Mouse (Mus musculus): ENCODE data around the gene Tnfsf12.

The Tnfsf12 gene

GRCm38 (mm10) chr11:69681314-69682208 lies 14.1 kb downstream of the Tnfsf12 start, which contains the start of gene Senp3:
Senp3 (minus strand) TSS chr11:69682084.
- in situ Hi-C loops (cut with MboI, MseI): no loop called here

GRCm38 (mm10) chr11:69680136-69680855 lies 15.4 kb downstream of the Tnfsf12 start:
- in situ Hi-C loops (cut with MboI, MseI): no loop called here

DNA sequence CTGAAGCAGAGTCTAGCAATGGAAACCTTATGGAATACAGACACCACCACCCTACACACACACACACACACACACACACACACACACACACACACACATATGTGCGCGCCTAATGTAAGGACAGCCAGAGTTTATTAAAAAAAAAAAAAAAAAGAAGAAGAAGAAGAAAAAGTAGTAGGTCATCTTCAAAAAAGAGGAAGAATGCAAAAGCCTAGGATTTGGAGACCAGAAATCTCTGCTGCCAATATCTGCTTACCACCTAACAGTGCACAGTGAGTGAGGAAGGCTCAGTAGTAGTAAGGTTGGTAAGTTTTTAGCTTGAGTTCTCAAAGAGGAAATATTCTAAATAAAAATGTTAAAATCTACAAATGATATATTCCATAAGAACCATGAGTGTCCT lies 16.5 kb downstream of the Tnfsf12 start:
- in situ Hi-C loops (cut with MboI, MseI): no loop called here

GRCm38 (mm10) chr11:69672211-69672706 lies 23.4 kb downstream of the Tnfsf12 start, which contains the start of gene Eif4a1:
Eif4a1 (minus strand) TSS chr11:69672423.
- in situ Hi-C loops (cut with MboI, MseI): loop anchor here in 1 of 2 experiments (5.0 kb wide), 1 partner anchor 570 kb away; no protein-coding TSS in a partner anchor

GRCm38 (mm10) chr11:69671726-69672124 lies 23.9 kb downstream of the Tnfsf12 start:
- in situ Hi-C loops (cut with MboI, MseI): loop anchor here in 1 of 2 experiments (5.0 kb wide), 1 partner anchor 569 kb away; no protein-coding TSS in a partner anchor

DNA sequence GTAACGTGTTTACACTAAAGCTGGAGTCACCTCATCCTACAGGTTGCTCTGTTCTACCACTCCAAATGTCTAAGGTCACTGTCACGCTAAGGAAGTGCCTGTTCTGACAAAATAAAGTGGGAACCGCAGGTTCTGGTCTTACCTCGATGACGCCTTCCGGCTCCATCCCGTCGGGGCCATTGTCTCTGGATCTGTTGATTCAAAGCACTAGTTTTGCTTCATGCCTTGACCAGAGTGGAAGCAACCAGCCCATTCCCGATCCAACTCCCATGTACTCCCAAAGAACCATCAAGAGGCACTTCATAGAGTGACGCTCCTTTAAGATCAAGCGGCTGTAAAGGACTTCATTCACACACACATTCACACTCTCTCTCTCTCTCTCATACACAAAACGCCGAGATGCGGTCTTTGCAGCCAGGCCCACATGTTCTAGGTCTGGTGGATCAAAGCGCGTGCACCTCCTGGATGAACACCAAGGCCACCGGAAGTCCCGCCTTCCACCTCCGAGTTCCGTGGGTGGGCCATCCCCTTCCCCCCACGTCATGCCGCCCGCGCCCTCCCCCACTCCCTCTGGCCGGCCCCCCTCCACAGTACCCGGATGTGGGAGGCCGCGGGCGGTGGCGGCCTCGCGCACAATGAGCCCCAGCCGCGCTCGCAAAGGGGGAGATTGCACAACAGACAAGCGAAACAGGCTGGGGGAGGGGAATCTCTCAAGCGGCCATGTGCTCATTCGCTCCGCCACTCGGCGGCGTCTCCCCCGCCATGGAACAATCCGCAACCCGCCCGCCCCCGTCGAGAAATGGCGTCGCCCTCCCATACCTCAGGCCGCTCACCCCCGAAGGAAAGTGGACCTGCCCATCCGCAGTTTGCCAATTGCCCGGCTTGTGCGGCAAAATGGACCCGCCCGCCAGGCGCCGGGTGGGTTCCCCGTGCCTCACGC lies 24.6 kb downstream of the Tnfsf12 start:
- in situ Hi-C loops (cut with MboI, MseI): loop anchor here in 1 of 2 experiments (5.0 kb wide), 1 partner anchor 569 kb away; no protein-coding TSS in a partner anchor

DNA sequence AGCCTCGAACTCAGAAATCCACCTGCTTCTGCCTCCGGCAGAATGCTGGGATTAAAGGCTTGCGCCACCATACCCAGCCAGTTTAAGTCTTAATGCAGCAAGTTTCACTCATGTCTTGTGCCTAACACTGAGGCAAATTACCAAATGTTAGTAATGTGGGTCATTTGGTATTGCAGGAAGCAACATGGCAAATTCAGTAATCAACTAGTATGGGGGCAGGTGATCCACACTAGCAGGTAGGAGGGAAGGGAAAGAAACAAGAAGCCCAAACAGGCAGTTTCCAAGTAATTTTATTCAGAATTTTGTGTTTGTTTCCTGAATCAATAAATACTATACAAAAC lies 29.0 kb downstream of the Tnfsf12 start:
- in situ Hi-C loops (cut with MboI, MseI): no loop called here

- in situ Hi-C loops (cut with MboI, MseI): no loop called here
Measured at GRCm38 (mm10) chr11:69665961-69666664, 29.5 kb downstream of the Tnfsf12 start, which contains the start of gene Cd68. Cd68 (minus strand) TSS chr11:69666153.

GRCm38 (mm10) chr11:69665457-69665960 lies 30.1 kb downstream of the Tnfsf12 start:
- in situ Hi-C loops (cut with MboI, MseI): no loop called here

DNA sequence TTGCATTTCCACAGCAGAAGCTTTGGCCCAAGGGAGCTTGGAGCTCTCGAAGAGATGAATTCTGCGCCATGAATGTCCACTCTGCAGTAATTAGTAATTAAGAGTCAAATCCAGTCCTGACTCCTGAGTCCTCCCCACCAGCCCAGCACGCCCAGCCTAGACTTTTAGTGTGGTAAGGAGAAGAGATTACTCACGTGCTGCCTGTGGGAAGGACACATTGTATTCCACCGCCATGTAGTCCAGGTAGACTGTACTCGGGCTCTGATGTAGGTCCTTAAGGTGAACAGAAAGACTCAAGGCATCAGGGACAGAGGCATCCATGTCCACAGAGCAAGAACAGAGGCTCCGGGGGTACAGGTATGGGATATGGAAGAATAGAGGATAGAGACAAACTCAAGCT lies 30.8 kb downstream of the Tnfsf12 start:
- in situ Hi-C loops (cut with MboI, MseI): no loop called here

DNA sequence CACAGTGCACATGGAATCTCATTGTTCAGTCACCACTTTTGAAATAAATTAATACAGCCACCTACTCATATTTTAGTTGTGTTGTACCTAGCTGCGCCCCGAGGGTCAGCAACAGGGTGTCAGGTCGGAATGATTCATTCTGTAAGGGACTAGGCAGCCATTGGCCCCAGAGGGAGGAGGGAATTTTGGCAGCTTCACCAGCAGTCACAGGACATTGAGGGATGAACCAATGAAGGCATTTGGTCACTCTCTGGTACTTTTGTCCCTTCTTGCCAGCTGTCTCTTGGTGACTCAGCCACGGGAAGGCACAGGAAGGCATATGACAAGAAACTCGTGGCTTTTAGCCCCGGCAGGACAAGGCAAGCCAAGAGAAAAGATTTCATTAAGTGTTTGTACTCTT lies 31.9 kb downstream of the Tnfsf12 start:
- in situ Hi-C loops (cut with MboI, MseI): no loop called here

- in situ Hi-C loops (cut with MboI, MseI): no loop called here
Measured at GRCm38 (mm10) chr11:69662967-69663671, 32.5 kb downstream of the Tnfsf12 start.

DNA sequence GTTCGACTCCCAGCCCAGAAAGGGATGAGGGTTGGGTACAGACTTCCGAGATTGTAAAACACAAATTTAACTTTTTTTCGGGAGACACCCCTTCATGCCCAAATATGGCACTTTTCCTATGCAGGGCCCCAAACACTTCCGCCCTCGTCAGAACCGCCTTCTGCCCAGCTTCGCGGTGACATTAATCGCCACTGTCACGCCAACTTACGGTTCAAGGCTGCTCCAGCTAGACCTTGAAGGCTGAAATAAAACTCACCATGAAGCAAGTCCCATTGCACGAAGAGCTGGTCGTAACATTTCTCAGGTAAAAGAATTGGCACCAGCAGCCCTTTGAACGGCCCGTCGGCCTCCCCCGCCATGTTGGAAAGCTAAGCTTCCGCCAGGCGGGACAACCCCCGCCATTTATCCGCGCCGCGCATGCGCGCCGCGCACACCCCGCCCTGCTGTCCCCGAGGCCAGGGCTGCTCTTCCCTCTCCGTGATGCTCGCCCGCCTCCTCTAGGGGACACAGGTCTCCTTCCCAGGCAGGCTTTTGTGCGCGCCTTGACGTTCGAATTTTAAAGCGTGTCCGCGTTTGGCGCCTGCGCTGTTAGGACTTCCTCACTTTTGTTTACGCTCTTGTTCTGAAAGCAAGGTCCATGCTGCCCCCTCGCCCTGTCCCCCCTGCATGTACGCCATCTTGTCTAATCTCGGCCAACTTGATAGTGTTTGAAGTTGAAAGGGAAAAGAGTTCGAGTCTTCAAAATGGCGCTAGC lies 33.3 kb downstream of the Tnfsf12 start, which contains the start of gene Mpdu1:
TSS of gene Mpdu1 (minus strand) at position 430 of the 754 bp plus-strand sequence.
- in situ Hi-C loops (cut with MboI, MseI): no loop called here

DNA sequence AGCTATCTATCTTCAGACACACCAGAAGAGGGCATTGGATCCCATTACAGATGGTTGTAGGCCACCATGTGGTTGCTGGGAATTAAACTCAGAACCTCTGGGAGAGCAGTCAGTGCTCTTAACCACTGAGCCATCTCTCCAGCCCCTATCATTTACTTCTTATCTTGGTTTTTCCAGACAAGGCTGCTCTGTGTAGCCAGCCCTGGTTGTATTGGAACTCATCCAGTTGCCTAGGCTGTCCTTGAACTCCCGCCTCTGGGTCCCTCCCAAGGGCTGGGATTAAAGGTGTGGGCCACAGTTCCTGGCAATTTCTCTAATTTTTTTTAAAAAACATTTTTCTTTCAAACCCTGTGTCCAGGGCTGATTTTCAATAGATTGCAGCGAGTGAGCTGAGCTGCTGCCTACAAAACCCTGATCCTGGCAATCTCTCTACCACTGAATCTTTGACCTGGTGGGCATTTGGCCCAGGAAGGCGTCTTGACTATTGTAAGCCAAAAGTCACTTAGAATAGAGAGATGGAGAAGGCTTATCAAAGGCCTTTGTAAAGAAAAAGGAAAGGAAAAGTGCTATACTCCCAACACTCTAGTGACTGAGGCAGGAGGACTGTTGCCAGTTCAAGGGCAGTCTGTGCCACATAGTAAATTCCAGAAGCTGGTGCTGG lies 34.3 kb downstream of the Tnfsf12 start:
- in situ Hi-C loops (cut with MboI, MseI): no loop called here

- in situ Hi-C loops (cut with MboI, MseI): no loop called here
Measured at GRCm38 (mm10) chr11:69657462-69657881, 38.2 kb downstream of the Tnfsf12 start.

- in situ Hi-C loops (cut with MboI, MseI): no loop called here
Measured at GRCm38 (mm10) chr11:69656617-69657461, 38.8 kb downstream of the Tnfsf12 start.

DNA sequence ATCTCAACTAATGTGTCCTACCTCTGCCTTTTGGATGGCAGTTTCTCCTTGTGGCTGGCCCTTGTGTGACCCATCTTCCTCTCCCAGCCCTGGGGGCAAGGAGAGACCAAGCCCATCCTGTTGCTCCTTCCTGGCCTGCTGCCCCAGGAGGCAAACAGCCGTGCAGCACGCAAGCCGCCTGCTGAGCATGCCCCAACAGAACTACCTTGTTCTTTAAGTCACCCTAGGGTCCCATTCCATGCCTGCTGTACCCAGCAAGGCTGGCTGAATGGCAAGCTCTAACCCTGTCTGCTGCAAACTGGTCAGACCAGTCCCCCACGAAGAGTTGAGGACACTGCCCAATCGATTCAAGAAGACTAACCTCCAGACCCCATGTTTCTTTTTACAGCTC lies 39.6 kb downstream of the Tnfsf12 start:
- in situ Hi-C loops (cut with MboI, MseI): no loop called here

Data from T-helper 17 cell (primary cell).